Mouse (Mus musculus): ENCODE measurements around the gene Gm20075. TPM values are rescaled to one million over a fixed set of nuclear protein-coding genes. Genes with fewer than 3 reads are reported as not detected.

Gene Gm20075
- polyA plus RNA-seq, 1 experiment from 2014 or later: 38.2 TPM

Other genes with a start within 250 kb of the Gm20075 start
- gene Iqgap2, start 189.5 kb downstream of the Gm20075 start, polyA plus RNA-seq (2014; fragmentation: Nextera tagmentation; extraction: Ambion mirVana): 12.5 and 15.3 TPM in 2 replicates
- gene Gm17190, start 678 bp upstream of the Gm20075 start, polyA plus RNA-seq (2014; fragmentation: Nextera tagmentation; extraction: Ambion mirVana): not detected in 2 replicates
- gene Sv2c, start 51.2 kb upstream of the Gm20075 start, polyA plus RNA-seq (2014; fragmentation: Nextera tagmentation; extraction: Ambion mirVana): 7.2 and 9.6 TPM in 2 replicates